Mouse (Mus musculus): ENCODE results near the gene Gm49336. TPM values are rescaled to one million over a fixed set of nuclear protein-coding genes. Genes with fewer than 3 reads are reported as not detected.

Gm49336 gene
- total RNA-seq (2017) = 91.7 and 118 TPM in 2 replicates

- peak; percentile 95 for ATAC-seq (replicated peaks; ENCODE audit: low read depth, poor library complexity, severe bottlenecking)
These were observed at the start of gene Gm49336, which contains the start of gene Nupl1 for GRCm38 (mm10) chr14:60251281-60252003. Gm49336 (minus strand) TSS chr14:60251507. Nupl1 (minus strand) TSS chr14:60251431.

GRCm38 (mm10) chr14:60301024-60301423 lies 49.7 kb upstream of the Gm49336 start:
- no peak for ATAC-seq (replicated peaks; ENCODE audit: low read depth, poor library complexity, severe bottlenecking)

GRCm38 (mm10) chr14:60300224-60300991 lies 49.1 kb upstream of the Gm49336 start:
- no peak for ATAC-seq (replicated peaks; ENCODE audit: low read depth, poor library complexity, severe bottlenecking)

GRCm38 (mm10) chr14:60295531-60295930 lies 44.2 kb upstream of the Gm49336 start:
- ATAC-seq (replicated peaks; ENCODE audit: low read depth, poor library complexity, severe bottlenecking) = no peak

- peak; percentile 91 for ATAC-seq (replicated peaks; ENCODE audit: low read depth, poor library complexity, severe bottlenecking)
These were observed 39.1 kb upstream of the Gm49336 start for GRCm38 (mm10) chr14:60290363-60290762.

- no peak for ATAC-seq (replicated peaks; ENCODE audit: low read depth, poor library complexity, severe bottlenecking)
These were observed 35.0 kb upstream of the Gm49336 start for GRCm38 (mm10) chr14:60286194-60286863.

GRCm38 (mm10) chr14:60275301-60276276 lies 24.3 kb upstream of the Gm49336 start:
- ATAC-seq (replicated peaks; ENCODE audit: low read depth, poor library complexity, severe bottlenecking) = no peak

GRCm38 (mm10) chr14:60273346-60273745 lies 22.0 kb upstream of the Gm49336 start:
- peak; percentile 21; the same call in 1 of the 2 replicates for ATAC-seq (replicated peaks; ENCODE audit: low read depth, poor library complexity, severe bottlenecking)

GRCm38 (mm10) chr14:60269333-60269732 lies 18.0 kb upstream of the Gm49336 start:
- ATAC-seq (replicated peaks; ENCODE audit: low read depth, poor library complexity, severe bottlenecking) = peak; percentile 55

- peak; percentile 98 for ATAC-seq (replicated peaks; ENCODE audit: low read depth, poor library complexity, severe bottlenecking)
These were observed 13.9 kb upstream of the Gm49336 start, which contains the start of gene Mtmr6 for GRCm38 (mm10) chr14:60264990-60265876. Mtmr6 (plus strand) TSS chr14:60265228.

- ATAC-seq (replicated peaks; ENCODE audit: low read depth, poor library complexity, severe bottlenecking) = no peak
These were observed 11.0 kb upstream of the Gm49336 start for GRCm38 (mm10) chr14:60262316-60262715.

- ATAC-seq (replicated peaks; ENCODE audit: low read depth, poor library complexity, severe bottlenecking) = no peak
These were observed 6.5 kb upstream of the Gm49336 start for GRCm38 (mm10) chr14:60257851-60258250.

- ATAC-seq (replicated peaks; ENCODE audit: low read depth, poor library complexity, severe bottlenecking) = no peak
These were observed 5.8 kb upstream of the Gm49336 start for GRCm38 (mm10) chr14:60257101-60257500.

- ATAC-seq (replicated peaks; ENCODE audit: low read depth, poor library complexity, severe bottlenecking) = no peak
These were observed 5.0 kb upstream of the Gm49336 start for GRCm38 (mm10) chr14:60256356-60256755.

- ATAC-seq (replicated peaks; ENCODE audit: low read depth, poor library complexity, severe bottlenecking) = no peak
These were observed 3.5 kb upstream of the Gm49336 start for GRCm38 (mm10) chr14:60254774-60255173.

GRCm38 (mm10) chr14:60253466-60253865 lies 2.2 kb upstream of the Gm49336 start:
- no peak for ATAC-seq (replicated peaks; ENCODE audit: low read depth, poor library complexity, severe bottlenecking)

- ATAC-seq (replicated peaks; ENCODE audit: low read depth, poor library complexity, severe bottlenecking) = no peak
These were observed 995 bp upstream of the Gm49336 start for GRCm38 (mm10) chr14:60252004-60253000.

Measured in common myeloid progenitor, adult 5-6 weeks (primary cell).